Mouse (Mus musculus): ENCODE data around the gene Asb5. TPM values are rescaled to one million over a fixed set of nuclear protein-coding genes. Genes with fewer than 3 reads are reported as not detected.
"Not testable (repeated sequence)": the region's sequence is repeated elsewhere in the genome, so short reads cannot be mapped to it uniquely, and the experiment has no call there.

The Asb5 gene
- 1 to 10 TPM; 1.1 to 1.4 TPM for total RNA-seq (2021)

- peak; percentile 90 to 94 for DNase-seq (ENCODE audit: extremely low spot score in 1 of 2, low spot score in 1 of 2)
Measured at GRCm38 (mm10) chr8:54529382-54530296, at the start of gene Asb5, which contains the start of gene Spcs3. TSS of gene Asb5 (plus strand) at chr8:54529580. TSS of gene Spcs3 (minus strand) at chr8:54529998.

GRCm38 (mm10) chr8:54486555-54487273 lies 42.7 kb upstream of the Asb5 start:
- no peak for DNase-seq (ENCODE audit: extremely low spot score in 1 of 2, low spot score in 1 of 2)

- DNase-seq (ENCODE audit: extremely low spot score in 1 of 2, low spot score in 1 of 2), result no peak
Measured at GRCm38 (mm10) chr8:54488437-54488836, 40.9 kb upstream of the Asb5 start.

GRCm38 (mm10) chr8:54491057-54491690 lies 38.2 kb upstream of the Asb5 start:
- peak in 1 of 2 experiments; percentile 54 for DNase-seq (ENCODE audit: extremely low spot score in 1 of 2, low spot score in 1 of 2)

- no peak for DNase-seq (ENCODE audit: extremely low spot score in 1 of 2, low spot score in 1 of 2)
Measured at GRCm38 (mm10) chr8:54491934-54492333, 37.4 kb upstream of the Asb5 start.

- DNase-seq (ENCODE audit: extremely low spot score in 1 of 2, low spot score in 1 of 2), result peak in 1 of 2 experiments; percentile 72
Measured at GRCm38 (mm10) chr8:54493110-54493509, 36.3 kb upstream of the Asb5 start.

- no peak for DNase-seq (ENCODE audit: extremely low spot score in 1 of 2, low spot score in 1 of 2)
Measured at GRCm38 (mm10) chr8:54493915-54494314, 35.5 kb upstream of the Asb5 start.

- DNase-seq (ENCODE audit: extremely low spot score in 1 of 2, low spot score in 1 of 2), result no peak
Measured at GRCm38 (mm10) chr8:54503104-54503503, 26.3 kb upstream of the Asb5 start.

GRCm38 (mm10) chr8:54505060-54505459 lies 24.3 kb upstream of the Asb5 start:
- no peak for DNase-seq (ENCODE audit: extremely low spot score in 1 of 2, low spot score in 1 of 2)

GRCm38 (mm10) chr8:54507428-54508095 lies 21.8 kb upstream of the Asb5 start:
- DNase-seq (ENCODE audit: extremely low spot score in 1 of 2, low spot score in 1 of 2), result peak; percentile 62 to 87

- no peak for DNase-seq (ENCODE audit: extremely low spot score in 1 of 2, low spot score in 1 of 2)
Measured at GRCm38 (mm10) chr8:54508096-54508456, 21.3 kb upstream of the Asb5 start.

GRCm38 (mm10) chr8:54508814-54509213 lies 20.6 kb upstream of the Asb5 start:
- no peak for DNase-seq (ENCODE audit: extremely low spot score in 1 of 2, low spot score in 1 of 2)

- DNase-seq (ENCODE audit: extremely low spot score in 1 of 2, low spot score in 1 of 2), result peak; percentile 30 to 34
Measured at GRCm38 (mm10) chr8:54509221-54509721, 20.1 kb upstream of the Asb5 start.

- DNase-seq (ENCODE audit: extremely low spot score in 1 of 2, low spot score in 1 of 2), result no peak
Measured at GRCm38 (mm10) chr8:54511791-54512190, 17.6 kb upstream of the Asb5 start.

GRCm38 (mm10) chr8:54512200-54512599 lies 17.2 kb upstream of the Asb5 start:
- not testable (repeated sequence) for DNase-seq (ENCODE audit: extremely low spot score in 1 of 2, low spot score in 1 of 2)

- no peak for DNase-seq (ENCODE audit: extremely low spot score in 1 of 2, low spot score in 1 of 2)
Measured at GRCm38 (mm10) chr8:54518756-54519460, 10.5 kb upstream of the Asb5 start.

GRCm38 (mm10) chr8:54520516-54520915 lies 8.9 kb upstream of the Asb5 start:
- no peak for DNase-seq (ENCODE audit: extremely low spot score in 1 of 2, low spot score in 1 of 2)

- no peak for DNase-seq (ENCODE audit: extremely low spot score in 1 of 2, low spot score in 1 of 2)
Measured at GRCm38 (mm10) chr8:54525606-54526005, 3.8 kb upstream of the Asb5 start.

- no peak for DNase-seq (ENCODE audit: extremely low spot score in 1 of 2, low spot score in 1 of 2)
Measured at GRCm38 (mm10) chr8:54526700-54527099, 2.7 kb upstream of the Asb5 start.

GRCm38 (mm10) chr8:54528571-54528970 lies 809 bp upstream of the Asb5 start:
- DNase-seq (ENCODE audit: extremely low spot score in 1 of 2, low spot score in 1 of 2), result no peak
